Mouse (Mus musculus) adrenal gland, adult 2 months (tissue): Measurements from ENCODE around the gene Cdh16. TPM values are rescaled to one million over a fixed set of nuclear protein-coding genes. Genes with fewer than 3 reads are reported as not detected.
"Not testable (repeated sequence)": the region's sequence is repeated elsewhere in the genome, so short reads cannot be mapped to it uniquely, and the experiment has no call there.

Experiments
- DNase-seq: peaks from one replicate; pipeline ENCODE4 v3.0.0; 2021
- long read RNA-seq: library from polyadenylated mRNA; stranded (forward); transcript quantifications from one replicate; pipeline ENCODE4 v2.0.0, GENCODE M21; 2021
- polyA plus RNA-seq: library from polyadenylated mRNA; depleted of rRNA; stranded (reverse); fragments of >200 nt; gene quantifications from 2 replicates; pipeline ENCODE4 v1.2.3, GENCODE M21; 2012; rRNA removed
- total RNA-seq, 2 experiments: library from RNA; stranded (reverse); gene quantifications; 2 replicates each; pipeline ENCODE4 v1.2.3; 2021

The Cdh16 gene
- total RNA-seq, result not detected
- polyA plus RNA-seq, result not detected in 2 replicates
- long read RNA-seq, result 0 reads

GRCm38 (mm10) chr8:104624161-104624560 is at the start of gene Cdh16:
Gene Cdh16 (minus strand): TSS chr8:104624396.
- no peak for DNase-seq

GRCm38 (mm10) chr8:104655614-104656013 is 31.4 kb upstream of the Cdh16 start:
- no peak for DNase-seq

- peak; percentile 63 for DNase-seq
Measured at GRCm38 (mm10) chr8:104654984-104655383, 30.8 kb upstream of the Cdh16 start.

GRCm38 (mm10) chr8:104644187-104644586 is 20.0 kb upstream of the Cdh16 start:
- DNase-seq, result not testable (repeated sequence)

GRCm38 (mm10) chr8:104642324-104642654 is 18.1 kb upstream of the Cdh16 start:
- DNase-seq, result no peak

GRCm38 (mm10) chr8:104641426-104642323 is 17.5 kb upstream of the Cdh16 start, which contains the start of gene Ciao2b:
Gene Ciao2b (minus strand): TSS chr8:104641965.
- DNase-seq, result peak; percentile 94

- DNase-seq, result peak; percentile 24
Measured at GRCm38 (mm10) chr8:104640831-104641370, 16.7 kb upstream of the Cdh16 start.

- no peak for DNase-seq
Measured at GRCm38 (mm10) chr8:104640241-104640640, 16.0 kb upstream of the Cdh16 start.

GRCm38 (mm10) chr8:104638010-104638409 is 13.8 kb upstream of the Cdh16 start:
- no peak for DNase-seq

- peak; percentile 61 for DNase-seq
Measured at GRCm38 (mm10) chr8:104635004-104635710, 11.0 kb upstream of the Cdh16 start.

- DNase-seq, result peak; percentile 66
Measured at GRCm38 (mm10) chr8:104633156-104633744, 9.1 kb upstream of the Cdh16 start.

GRCm38 (mm10) chr8:104632486-104632885 is 8.3 kb upstream of the Cdh16 start:
- DNase-seq, result no peak

- DNase-seq, result no peak
Measured at GRCm38 (mm10) chr8:104631975-104632374, 7.8 kb upstream of the Cdh16 start.

GRCm38 (mm10) chr8:104630981-104631663 is 6.9 kb upstream of the Cdh16 start, which contains the start of gene Rrad:
Gene Rrad (minus strand): TSS chr8:104631327.
- peak; percentile 70 for DNase-seq

- peak; percentile 54 for DNase-seq
Measured at GRCm38 (mm10) chr8:104630574-104630973, 6.4 kb upstream of the Cdh16 start.

- DNase-seq, result no peak
Measured at GRCm38 (mm10) chr8:104630111-104630479, 5.9 kb upstream of the Cdh16 start.

- DNase-seq, result peak; percentile 69
Measured at GRCm38 (mm10) chr8:104629306-104630110, 5.3 kb upstream of the Cdh16 start.

- no peak for DNase-seq
Measured at GRCm38 (mm10) chr8:104628402-104628801, 4.2 kb upstream of the Cdh16 start.

- DNase-seq, result no peak
Measured at GRCm38 (mm10) chr8:104627065-104627740, 3.0 kb upstream of the Cdh16 start.

GRCm38 (mm10) chr8:104620765-104621164 is 3.4 kb downstream of the Cdh16 start:
- no peak for DNase-seq
